Mouse (Mus musculus) frontal cortex, adult (tissue): ENCODE data around the gene Sfta2.

Experiments
- ATAC-seq: cut with Nextera tagmentation; 2 replicates; pipeline ENCODE4 v1.9.2; 2017; ENCODE audit warnings: mild to moderate bottlenecking, moderate library complexity, mixed read lengths; ENCODE audit not compliant: low TSS enrichment

Gene Sfta2

DNA sequence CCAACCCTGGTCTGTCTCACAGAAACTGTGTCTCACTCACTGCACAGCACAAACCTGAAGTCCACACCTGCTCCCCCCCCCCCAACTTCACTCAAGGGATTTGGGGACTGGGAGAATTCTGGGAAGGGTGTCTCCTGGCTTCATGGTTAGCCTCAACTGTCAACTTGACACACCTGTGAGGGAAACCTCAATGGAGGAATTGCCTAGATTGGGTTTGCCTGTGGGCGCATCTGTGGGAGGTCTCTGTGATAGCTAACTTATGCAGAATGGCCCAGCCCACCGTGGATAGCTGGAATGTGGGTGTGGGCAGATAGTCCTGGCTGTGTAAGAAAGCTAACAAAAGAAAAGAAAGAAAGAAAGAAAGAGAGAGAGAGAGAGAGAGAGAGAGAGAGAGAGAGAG, at the start of gene Sfta2:
Gene Sfta2 (plus strand): TSS at position 301 of the 400 bp plus-strand sequence.
- no peak for ATAC-seq

DNA sequence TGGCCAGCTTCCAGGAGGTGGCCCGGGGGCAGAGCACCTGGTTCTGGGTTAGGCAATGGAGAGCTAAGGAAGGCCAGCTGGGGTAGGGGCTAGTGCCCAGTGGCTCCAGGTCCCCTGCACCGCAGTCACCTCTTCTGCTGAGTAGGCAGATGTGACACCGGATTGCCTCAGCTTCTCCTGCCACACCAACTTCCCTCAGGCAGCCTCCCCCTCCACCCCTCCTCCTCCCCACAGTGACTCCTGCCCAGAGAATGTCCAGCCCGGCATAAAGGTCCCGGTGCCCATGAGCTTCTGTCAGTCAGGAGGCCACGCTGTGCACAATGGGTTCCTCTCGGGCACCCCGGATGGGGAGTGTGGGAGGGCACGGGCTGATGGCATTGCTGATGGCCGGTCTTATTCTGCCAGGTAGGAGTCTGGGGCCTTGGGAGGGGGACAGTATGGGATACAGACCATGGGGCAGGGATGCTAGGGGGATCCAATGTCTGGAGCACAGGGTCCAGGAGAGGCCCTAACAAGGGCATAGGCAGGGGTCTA, 49.4 kb upstream of the Sfta2 start, which contains the start of gene Cdsn:
Gene Cdsn (plus strand): TSS at position 248 of the 534 bp plus-strand sequence.
- no peak for ATAC-seq

DNA sequence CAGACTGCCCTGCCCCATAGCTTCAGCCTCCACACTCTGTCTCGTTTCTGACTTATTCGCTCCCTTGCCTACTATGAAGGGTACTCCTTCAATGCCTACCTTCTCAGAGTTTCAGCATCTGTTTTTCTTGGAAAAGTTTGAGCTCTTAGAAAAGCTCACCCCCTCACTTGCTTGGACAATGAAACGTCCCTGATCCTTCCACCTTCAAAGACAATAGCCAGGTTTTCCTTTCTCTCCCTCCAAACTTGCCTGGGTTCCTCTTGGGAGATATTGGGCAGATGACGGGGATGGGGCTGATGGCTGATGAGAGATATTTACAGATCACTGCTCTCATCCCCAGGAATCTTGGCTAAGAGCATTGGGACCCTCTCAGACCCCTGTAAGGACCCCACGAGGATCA, 47.0 kb upstream of the Sfta2 start:
- no peak for ATAC-seq

DNA sequence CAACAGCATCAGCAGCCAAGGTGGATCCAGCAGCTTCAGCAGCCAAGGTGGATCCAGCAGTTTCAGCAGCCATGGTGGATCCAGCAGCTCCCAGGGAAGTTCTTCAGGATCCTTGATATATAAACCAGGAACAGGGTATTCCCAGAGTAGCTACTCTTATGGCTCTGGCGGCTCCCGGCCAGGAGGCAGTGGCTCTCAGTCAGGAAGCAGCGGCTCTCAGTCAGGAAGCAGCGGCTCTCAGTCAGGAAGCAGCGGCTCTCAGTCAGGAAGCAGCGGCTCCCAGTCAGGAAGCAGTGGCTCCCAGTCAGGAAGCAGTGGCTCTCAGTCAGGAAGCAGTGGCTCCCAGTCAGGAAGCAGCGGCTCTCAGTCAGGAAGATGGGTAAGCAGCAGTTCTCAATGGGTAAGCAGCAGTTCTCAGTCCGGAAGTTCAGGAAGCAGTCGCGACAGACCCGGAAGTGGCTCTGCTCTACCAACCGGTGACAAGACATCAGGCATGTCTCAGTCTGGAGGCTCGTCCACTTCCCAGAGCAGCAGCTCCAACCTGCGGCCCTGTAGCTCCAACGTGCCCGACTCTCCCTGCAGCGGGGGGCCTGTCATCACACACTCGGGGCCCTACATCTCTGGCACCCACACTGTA, 46.5 kb upstream of the Sfta2 start:
- ATAC-seq = no peak

DNA sequence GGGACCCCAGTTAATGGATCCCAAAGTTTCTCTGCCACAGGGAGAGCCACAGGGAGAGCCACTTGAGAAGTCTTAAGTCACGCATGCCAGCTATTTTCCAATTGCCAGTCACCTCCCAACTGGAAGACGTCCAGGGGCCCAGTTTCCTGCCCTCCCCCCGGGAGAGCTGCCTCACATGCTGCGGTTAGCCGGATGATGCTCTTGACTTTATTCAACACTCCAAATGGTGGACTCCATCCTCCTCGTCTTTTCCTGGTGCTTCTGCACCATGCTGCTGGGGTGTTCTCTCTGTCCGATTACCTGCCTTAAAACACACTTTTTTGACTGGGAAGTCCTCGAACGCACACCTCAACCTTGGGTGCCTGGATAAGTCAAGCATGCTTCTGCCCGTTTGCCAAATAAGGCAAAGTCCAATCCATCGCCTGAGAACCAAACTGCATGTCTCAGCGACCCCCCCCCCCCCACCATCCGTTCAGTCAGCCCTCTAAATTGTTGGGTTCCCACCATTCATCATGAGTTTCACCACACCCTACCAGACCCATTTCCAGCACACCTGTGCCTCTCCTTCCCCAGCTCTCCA, 45.1 kb upstream of the Sfta2 start:
- ATAC-seq = no peak

DNA sequence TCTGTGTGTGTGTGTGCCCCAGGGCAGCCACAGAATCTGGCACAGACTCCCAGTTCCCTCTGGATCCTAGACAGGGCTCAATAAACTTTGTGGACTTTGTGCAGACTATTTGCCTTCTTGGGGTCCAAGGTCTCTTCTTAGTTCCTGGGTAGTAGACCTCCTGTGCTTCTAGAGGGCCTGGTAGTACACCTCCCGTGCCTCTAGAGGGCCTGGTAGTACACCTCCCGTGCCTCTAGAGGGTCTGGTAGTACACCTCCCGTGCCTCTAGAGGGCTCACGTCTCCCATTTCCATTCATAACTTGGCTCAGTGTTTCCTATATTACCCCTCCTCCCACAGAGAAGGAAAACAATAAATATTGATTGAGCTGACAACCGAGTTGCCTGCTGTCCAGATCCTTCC, 44.5 kb upstream of the Sfta2 start:
- ATAC-seq = 0 out of 2 replicates have a peak, but pooled peaks have one; percentile 55

DNA sequence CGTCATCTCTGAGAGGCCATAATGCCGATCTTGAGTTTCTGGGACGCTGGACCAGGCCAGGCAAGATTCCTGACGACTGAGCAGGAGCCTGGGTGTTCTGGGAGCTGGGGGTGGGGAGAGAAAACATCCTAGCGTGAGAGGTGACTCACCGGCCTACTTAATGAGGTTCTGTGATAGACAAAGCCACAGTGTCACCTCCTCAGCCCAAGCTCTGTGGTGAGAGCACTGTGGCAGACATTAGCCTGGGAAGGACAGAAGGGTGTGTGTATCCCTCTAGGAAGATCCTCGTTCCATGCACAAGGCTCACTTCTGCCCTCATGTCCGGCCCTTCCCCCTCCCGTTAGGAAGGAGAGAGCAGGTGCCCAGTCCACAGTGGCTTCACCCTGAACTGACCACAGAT, 44.0 kb upstream of the Sfta2 start:
- ATAC-seq = no peak

DNA sequence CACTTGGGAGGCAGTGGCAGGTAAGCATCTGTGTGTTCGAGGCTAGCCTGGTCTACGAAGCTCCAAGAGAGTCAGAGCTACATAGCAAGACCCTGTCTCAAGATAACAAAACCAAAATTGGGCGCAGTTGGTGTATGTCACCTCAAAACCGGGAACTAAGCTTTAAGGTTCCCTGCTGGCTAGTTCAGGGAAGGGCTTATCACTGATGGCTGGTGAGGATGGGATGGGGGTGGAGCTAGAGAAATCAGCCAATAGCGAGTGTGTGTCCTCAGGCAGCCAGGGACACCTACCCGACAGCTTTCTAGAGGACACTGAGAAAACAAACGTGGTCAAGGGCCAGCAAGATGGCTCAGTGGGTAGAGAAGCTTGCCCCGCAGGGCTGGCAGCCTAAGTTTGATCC, 43.1 kb upstream of the Sfta2 start:
- no peak for ATAC-seq

DNA sequence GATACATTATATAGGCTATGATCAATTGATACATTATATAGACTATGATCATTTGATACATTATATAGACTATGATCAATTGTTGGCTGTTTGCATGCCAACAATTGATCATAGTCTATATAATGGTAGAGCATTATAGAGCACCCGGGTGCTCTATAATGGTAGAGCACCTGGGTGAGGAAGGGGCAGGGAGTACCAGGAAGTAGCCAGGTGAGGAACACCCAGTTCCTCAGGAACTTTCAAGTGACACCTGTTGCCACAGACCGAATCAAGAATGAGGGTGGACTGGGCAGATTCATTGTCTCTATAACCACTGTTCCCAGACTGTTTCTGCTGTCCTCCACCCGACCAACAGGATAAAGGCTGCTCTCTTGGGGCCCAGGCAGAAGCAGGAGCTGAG, 34.2 kb upstream of the Sfta2 start, which contains the start of gene 2300002M23Rik:
Gene 2300002M23Rik (plus strand): TSS at position 301 of the 400 bp plus-strand sequence.
- ATAC-seq = no peak

DNA sequence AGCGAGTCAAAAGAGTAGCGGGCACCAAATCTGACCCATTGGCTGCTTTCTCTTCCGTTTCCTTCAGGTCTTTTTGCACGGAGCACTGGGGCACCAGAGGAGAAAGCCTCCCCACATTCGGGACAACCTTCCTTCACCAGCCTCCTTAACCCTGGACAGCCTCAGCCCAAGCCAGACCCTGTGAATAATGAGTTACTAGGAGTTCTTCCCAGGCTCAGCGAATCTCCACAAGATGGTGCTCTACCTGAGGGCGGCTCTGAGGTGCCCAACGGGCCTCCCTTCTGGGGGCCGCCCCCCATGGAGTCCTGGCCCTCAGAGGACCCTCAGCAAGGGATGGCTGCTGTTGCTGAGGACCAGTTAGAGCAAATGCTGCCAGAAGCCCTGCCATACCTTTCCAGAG, 33.6 kb upstream of the Sfta2 start:
- no peak for ATAC-seq

DNA sequence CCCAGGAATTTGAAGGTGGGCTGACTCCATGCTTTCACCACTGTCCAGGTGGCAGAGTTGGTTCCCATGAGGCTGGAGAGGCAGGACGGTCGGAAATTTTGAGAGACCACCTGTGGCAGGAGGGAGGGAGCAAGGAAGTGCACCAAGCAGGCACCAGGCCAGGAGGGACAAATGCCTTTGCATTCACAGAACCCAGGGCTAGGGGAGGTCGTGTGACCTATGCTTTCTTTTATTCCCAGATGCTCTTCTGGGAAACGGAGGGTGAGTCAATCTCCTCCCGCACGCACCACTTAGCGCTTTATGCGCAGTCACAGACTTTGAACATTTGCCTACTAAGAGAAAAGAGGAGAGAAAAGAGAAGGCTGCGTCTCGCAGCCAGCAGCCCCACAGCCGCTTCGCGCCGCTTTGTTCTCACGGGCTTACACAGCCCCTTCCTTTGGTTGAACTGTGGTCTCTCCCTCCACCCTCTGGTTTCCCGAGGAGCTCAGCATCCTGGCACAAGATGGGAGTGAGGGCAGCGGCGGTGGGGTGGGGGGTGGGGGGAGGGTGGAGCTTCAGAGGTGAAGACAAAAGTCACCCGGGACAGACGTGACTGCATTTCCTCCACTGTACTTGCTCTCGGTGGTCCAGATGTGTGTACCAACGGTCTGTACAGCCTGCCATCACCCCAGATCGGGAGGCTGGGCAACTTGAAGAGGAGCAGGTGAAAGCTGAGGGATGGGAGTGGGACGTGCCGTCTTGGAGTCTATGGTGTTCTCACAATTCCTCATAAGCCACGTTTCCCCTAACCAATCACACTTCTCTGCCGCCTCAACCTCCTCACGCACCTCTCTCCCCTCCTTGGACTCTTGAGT, 32.0 kb upstream of the Sfta2 start:
- ATAC-seq = no peak

DNA sequence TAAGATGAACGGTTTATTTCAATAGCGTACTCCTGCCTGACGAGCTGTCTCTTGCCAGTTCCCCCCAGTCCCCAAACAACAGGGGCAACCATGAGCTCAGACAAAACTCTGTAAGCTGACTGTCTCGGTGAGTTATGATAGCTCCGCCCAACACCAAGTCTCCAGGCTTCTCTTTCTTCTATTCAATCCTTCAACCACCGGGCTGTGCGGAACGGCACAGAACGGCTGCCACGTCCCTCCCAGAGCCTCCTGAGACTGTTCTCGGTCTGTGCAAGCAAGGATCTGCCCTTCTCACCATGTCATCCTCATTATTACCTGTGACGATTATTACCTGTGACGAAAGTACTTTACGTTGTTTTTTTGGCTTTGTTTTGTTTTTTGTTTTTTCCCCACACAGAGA, 30.5 kb upstream of the Sfta2 start:
- no peak for ATAC-seq

DNA sequence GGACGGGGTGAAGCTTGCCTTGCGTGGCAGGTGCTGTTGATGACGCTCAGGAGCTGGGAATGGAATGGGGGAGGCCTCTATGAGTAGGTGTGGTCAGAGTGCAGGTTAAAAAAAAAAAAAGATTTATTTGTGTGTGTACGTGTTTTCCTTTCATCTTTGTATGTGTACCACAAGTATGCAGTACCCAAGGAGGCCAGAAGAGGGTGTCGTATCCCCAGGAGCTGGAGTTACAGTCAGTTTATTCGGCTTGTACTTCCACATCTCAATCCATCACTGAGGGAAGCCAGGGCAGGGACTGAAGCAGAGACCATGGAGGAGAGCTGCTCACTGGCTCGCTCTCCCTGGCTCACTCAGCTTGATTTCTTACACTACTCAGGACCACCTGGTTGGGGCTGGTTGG, 29.9 kb upstream of the Sfta2 start:
- ATAC-seq = no peak

DNA sequence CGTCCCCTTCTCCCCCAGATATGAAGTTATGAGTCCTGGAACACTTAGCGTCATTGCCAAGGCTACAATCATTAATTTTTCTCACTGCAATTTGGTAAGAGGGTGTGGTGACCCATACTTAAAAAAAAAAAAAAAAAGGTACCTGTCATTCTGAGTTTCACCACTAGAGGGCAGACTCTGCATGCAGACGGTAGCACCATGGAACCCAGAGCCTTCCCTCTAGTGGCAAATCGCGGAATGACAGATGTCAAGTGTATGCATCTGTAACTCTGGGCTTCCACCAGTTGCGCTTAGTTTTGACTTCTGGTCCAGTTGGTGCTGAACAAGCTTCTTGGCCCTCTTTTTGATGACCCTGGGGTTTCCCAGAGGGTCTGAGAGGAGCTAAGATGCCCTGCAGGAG, 23.1 kb upstream of the Sfta2 start:
- peak; percentile 59; the same call in 1 of the 2 replicates for ATAC-seq

DNA sequence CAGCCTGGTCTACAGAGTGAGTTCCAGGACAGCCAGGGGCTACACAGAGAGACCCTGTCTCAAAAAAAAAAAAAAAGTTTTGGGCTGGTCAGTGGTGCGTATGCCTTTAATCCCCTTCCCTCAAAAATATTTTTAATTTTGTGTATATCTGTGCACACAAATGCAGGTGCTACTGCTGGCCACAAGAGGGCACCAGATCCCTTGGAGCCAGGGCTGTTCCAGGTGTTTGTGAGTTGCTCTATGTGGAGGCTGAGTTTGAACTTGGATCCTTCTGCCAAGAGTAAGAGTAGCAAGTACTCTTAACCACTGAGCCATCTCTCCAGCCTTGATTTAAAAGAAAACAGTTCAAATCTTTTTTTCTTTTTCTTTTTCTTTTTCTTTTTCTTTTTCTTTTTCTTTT, 18.4 kb upstream of the Sfta2 start:
- no peak for ATAC-seq

DNA sequence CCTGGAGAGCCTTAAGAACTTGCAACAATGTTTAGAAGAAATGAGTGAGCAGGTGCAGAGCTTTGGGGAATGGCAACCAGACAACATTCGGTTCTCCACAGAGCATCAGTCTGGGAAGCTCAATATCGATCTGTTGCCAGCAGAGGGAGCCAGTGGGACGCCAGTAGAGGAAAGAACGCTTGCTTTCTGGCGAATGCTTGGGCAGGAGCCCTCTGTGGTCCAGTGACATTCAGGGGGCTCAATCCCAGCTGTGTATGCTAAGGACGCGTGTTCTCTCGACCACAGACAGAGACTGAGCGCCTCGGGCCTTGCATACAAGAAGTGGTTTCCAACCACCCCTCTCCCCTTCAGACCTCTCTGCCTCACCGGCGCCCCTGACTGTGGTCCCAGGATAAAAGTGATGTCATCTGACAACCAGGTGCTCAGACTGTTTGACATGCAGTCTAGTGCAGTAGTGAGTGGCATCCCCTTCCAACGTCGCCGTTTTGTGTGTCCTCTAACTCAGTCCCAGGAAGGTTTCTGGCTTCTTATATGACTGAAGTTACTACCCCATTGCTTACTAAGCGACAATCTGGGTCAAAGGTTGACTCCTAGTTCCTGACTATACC, 16.9 kb upstream of the Sfta2 start:
- ATAC-seq = peak; percentile 90

DNA sequence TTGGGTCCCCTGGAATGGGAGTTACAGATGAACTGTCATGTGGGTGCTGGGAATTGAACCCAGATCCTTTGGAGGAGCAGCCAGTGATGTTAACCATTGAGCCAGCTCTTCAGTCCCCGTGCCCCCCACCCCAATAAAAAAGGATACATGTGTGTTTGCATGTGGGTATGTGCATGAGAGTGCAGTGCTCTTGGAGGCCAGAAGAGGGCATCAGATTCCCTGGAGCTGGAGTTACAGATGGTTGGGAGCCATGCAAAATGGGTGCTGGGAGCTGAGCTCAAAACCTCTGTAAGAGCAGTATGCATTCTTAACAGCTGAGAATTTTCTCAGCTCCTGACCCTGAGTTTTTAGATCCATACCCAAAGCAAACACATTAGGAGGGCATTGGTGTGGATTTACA, 14.1 kb upstream of the Sfta2 start:
- ATAC-seq = no peak

DNA sequence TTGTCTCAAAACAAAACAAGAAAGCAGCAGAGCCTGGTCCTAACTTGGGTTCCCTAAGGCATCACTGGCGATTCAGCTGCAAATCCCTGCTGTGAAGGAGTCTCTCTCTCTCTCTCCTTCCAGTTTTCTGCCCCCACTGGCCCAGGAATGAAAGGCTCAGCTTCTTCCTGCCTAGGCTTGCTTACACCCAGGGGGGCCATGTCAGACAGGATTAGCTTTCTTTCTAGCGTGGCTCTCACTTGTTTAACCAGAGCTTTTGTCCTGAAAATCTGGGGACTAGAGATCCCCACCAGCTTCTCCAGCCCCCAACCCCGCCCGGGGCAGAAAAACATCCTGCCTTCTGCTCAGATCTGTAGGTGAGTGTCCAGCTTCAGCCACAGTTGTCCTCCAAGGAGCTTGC, 13.0 kb upstream of the Sfta2 start:
- ATAC-seq = no peak

DNA sequence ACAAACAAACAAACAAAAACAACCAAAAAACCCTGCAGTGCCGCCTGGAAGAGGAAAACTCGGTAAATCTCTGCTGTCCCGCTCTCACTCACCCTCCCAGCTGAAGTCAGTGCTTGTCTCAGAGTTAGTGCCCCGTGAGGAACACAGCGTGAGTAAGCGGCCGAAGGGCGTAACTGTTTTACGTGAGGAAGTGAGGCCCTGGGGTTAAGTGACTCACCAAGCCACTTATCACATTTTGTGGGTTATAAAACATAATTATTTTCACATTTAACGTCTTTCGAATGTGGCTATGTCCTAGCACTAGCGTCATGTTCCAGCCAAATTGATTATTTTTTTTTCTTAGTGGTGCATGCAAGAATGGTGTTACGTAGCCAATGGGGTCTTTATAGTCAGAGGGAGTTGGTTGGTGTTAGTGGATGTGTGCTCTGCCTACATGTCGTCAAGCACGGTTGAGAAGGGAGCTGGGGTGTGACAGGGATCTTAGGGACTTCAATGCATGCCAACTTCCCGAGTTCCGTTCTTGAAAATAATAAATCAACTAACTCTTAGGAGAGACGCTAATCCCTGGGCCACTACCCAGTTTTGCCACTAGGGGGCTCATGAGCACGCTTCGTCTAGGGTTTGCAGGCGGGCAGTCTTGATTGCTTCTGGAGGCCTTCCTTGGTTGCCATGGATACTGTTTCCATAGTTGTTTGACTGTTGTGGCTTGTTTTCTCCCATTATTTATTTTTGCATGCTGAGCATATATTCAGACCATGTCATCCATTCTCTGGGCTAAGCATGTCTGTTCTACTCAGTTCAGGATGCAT, 10.7 kb upstream of the Sfta2 start:
- ATAC-seq = peak; percentile 88

DNA sequence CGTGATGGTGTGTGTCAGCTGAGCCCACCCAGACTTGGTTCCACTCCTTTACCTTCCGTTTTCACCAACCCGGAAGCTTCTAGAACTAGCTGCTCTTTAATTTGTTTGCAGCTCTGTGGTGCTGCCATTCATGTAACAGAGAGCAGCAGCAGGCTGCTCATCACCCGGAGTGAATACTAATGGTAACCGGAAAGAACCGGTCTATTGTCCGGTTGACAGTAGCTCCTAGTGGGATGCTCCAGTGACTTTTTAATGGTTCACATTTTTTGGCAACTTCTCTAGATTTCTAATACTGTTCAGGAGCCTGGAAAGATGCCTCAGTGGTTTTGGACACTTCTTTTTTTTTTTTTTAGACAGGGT, 10.2 kb upstream of the Sfta2 start:
- ATAC-seq = peak; percentile 27; the same call in 1 of the 2 replicates

DNA sequence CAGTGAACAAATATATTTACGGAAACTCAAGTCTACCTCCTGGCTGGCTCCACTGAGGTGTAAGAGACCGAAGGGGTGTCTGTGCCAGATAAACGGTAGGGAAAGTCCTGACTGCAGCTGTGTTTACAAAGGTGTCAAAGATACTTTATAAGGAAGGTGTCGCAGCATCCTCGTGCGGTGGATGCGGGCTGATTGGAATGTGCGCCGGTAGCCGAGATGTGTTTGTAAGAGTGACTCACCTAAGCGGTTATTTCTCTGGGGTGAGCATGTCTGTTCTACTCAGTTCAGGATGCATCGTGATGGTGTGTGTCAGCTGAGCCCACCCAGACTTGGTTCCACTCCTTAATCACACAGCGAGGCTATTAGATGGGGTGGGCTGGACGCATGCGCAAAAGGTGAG, 9.6 kb upstream of the Sfta2 start:
- ATAC-seq = no peak
